Mouse (Mus musculus) left cerebral cortex, adult 11 months (tissue): ENCODE measurements at regions not wholly inside any gene's neighbourhood (a gene's known extent, or its start where the extent isn't known, plus 50 kb on each side); places are given as distances from the start of the nearest gene placed in this dataset.
"Not testable (repeated sequence)": the region's sequence is repeated elsewhere in the genome, so short reads cannot be mapped to it uniquely, and the experiment has no call there.

ENCODE experiments used
- DNase-seq: peaks from one replicate; pipeline ENCODE4 v3.0.0; 2022; ENCODE audit warnings: low spot score

- no peak for DNase-seq
Observed at GRCm38 (mm10) chr16:50533881-50534280, 57.1 kb downstream of the Ccdc54 start.

DNA sequence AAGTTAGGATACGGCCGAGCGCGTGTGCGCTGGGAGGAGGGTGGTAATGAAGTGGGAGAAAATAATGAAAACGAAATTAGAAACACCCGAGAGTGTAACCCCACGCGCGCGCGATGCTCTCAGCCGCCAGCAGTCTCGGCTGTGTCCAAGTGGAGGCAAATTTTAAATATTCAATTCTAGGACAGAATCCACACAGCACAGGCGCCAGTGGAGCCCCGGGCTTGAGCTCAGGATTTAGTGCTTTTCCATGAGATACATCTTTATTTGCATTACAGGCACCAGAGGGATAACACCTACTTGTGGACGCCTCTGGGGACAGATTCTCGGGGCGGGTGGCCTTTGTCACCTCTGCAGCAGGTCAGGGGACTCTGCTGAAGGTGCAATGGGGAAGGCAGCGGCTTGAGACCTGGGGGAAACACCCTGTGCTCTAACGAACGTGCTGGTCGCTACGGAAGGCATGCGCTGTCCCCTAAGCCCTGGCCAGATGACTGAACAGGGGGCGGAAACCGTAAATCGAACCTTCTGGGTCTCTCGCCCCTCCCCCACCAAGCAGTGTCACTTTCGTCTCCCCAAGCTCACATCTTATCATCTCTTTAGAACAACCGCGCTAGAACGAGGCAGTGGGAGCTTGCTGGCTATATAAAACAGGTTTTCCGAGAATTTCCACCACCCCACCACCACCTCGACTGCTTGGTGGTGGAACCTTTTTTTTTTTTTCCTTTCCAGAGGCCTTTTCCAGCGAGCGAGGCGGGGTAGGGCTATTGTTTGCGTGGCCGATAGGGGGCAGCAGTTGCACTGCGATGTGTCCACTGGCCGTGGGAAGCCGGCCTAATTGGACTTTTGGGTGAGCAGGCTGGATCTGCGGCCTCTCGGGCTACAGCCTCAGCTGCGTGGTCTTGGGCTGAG lies 61.2 kb downstream of the Ccdc54 start:
- DNase-seq: peak; percentile 76

- peak; percentile 47 for DNase-seq
Observed at GRCm38 (mm10) chr16:50528677-50529510, 62.1 kb downstream of the Ccdc54 start.

GRCm38 (mm10) chr16:50528355-50528676 lies 62.6 kb downstream of the Ccdc54 start:
- no peak for DNase-seq

GRCm38 (mm10) chr16:50526930-50527329 lies 64.0 kb downstream of the Ccdc54 start:
- DNase-seq: not testable (repeated sequence)

DNA sequence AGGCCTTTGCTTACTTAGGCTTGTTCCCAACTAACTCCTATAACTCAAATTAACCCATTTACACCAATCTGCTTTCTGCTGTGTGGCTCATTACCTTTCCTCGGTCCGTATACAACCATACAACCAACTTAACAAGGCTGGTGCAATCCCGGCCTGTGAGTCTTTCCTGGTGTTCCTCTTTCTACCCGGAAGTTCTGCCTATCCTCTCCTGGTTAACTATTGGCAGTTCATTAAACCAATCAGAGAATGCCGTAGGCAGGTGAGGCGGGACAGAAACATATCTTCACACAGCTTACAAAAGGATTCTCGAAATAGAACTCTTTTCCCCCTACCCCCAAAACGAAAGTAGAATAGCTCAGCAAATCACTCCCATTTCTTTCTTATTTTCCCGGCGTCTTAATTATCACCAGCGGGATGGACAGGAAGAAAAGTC lies 65.0 kb downstream of the Ccdc54 start:
- no peak for DNase-seq

GRCm38 (mm10) chr16:50525504-50525903 lies 65.5 kb downstream of the Ccdc54 start:
- no peak for DNase-seq

DNA sequence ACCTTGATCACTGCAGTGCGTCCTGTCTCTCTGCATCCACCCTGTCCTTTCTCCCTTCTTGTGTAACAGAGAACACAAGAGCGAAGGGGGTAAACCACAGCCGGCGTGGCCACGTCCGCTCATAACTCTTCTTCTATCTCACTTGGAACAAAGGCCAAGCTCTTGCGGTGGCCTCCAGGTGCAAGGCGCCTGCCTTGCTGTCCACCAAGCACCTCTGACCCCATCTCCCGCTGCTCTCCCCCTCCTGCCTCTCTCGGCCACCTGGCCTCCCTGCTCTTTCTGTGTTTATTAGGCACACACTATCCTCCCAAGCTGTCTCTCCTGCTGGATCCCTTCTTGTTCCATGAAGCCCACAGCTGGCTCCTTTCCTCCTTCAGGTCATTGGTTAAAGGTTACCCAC lies 71.3 kb downstream of the Ccdc54 start:
- no peak for DNase-seq

DNA sequence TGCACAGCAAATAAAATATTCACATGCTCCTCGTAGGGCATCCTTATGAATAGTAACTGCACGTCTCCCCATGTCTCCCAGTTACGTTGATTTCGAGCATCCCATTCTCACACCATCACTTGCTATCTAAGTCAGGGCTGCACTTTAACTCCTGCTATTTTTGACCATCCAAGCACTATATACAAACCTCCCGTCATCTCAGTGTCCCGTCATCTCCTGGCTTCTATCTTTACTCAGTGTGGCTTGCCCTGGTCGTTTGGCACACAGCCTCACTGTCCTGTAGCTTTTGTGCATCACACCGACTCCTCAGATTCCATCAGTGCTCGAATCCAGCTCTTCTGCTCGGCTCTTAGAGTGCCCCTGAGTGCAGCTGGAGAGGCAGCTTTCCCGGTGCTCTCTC lies 74.4 kb downstream of the Ccdc54 start:
- no peak for DNase-seq

DNA sequence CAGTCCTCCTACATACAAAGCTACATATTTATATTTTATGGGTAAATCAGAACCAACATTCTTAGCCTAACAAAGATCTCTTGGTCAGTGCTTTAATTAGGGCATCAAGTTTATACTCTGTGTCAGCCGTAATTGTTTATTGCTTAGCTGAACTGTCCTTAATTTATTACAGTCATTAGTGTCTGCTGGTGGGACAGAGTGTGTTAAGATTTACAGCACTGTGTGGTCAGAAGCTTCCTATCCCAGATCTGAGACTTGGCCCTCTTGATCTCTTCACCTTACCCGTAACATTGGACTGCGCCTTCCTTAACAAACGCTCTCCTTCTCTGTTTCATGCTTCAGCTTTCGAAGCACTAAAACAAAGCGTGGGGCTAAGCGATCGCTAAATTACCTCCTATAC lies 75.9 kb downstream of the Ccdc54 start:
- DNase-seq: no peak

GRCm38 (mm10) chr16:50512080-50512479 lies 78.9 kb downstream of the Ccdc54 start:
- no peak for DNase-seq

DNA sequence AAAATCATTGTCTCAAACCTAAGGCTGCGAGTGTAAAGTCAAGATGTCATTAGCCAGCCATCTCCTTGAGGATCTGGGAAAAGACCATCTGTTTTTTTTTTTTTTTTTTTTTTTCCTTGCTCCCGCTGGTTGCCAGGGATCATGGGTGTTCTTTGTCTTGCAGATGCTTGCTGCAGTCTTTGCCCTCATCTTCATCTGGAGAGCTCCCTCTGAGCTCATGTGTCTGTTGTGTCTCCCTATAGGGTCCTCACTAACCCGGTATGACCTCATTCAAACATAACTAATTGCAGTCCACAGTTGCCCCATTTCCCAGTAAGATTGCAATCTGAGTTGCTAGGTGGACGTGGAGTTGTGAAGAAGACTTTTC lies 77.3 kb upstream of the Bbx start:
- DNase-seq: no peak

DNA sequence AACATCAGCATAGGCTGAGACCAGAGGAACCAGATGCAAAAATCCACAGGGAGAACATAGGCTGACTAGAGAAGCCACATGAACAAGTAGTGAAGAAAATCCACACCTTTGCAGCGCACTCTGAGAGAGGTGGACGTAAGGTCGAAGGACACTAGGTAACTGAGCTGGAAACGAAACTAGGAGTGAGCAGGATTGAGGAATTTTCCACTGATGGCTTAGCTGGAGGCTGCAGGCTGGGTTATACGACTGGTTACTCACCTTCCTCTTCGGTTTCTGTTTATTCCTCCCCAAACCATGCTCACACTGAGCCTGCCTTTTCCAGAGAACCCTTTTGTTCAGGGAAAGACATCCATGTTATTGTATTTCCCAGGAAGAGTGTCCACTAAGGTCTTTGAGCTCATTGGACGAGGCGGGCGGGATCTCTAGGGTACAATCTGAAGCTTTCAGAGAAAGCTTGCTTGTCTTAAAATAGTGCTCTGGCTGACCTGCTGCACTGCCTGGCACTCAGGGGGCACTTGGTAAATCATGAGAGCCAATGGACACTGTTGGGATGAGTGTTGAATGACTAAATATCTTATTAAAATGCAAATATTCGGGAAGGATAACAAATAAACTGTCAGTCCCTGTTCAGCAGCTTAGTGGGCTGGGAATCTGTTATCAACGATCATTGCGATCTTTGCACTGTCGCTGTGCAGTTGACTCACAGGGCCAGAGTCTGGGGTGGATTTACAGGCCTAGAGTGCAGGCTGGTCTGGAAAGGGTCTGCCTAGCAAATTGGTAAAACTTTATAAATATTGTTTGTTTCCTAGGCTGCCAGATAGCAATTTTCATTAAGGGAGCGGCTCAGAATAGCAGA lies 76.7 kb upstream of the Bbx start:
- DNase-seq: no peak

- no peak for DNase-seq
Observed at GRCm38 (mm10) chr16:50504619-50505018, 72.4 kb upstream of the Bbx start.

GRCm38 (mm10) chr16:50498909-50499308 lies 66.7 kb upstream of the Bbx start:
- DNase-seq: no peak

DNA sequence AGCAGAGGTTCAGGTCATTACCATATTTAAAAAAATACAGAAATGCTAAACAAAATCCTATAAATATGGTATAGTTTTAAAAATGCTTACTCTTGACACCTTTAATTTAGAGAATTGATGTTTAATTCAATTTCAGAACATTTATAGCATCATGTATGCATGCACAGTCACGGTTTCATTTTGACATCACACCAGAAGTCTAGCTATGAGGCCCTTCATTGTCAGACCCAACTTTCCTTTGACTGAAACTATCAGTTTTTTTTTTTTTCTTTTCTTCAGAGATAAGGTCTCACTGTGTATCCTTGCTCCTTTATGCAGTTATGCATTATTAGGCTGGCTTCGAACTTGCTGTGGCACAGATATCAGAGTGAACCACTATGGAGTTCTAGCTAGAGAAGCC lies 61.5 kb upstream of the Bbx start:
- DNase-seq: no peak

GRCm38 (mm10) chr16:50489244-50489643 lies 57.1 kb upstream of the Bbx start:
- DNase-seq: no peak

DNA sequence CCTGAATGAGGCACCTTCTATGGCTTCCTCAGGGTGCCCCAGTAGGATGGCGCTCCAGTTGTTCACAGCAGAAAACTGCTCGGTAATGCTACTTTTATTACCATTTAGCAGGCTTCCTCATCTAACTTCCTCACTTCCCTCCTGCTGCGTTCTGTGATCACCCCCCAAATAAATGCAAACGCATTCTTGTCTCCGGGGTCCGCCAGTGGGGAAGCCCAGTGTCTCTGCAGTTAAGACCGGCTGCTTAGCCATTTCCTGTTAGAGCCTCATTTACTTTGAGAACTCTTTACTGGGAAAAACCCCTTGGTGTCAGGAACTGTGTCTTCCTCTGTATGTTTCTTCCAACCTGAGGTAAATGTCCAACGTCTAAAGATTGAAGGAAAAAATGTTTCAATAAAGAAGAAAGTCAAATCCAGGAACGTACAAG lies 50.2 kb upstream of the Bbx start:
- no peak for DNase-seq
